Mouse (Mus musculus) stomach, embryonic 16.5 days (tissue): Measurements from ENCODE around the gene Hist1h3c. TPM values are rescaled to one million over a fixed set of nuclear protein-coding genes. Genes with fewer than 3 reads are reported as not detected.
A peak's percentile ranks its signal among the peaks of the same experiment; 100 is the strongest.
"Not testable (repeated sequence)": the region's sequence is repeated elsewhere in the genome, so short reads cannot be mapped to it uniquely, and the experiment has no call there.

Source experiments
- ATAC-seq: fragments of 200-750 bp; cut with Nextera tagmentation; 2 replicates; pipeline ENCODE4 v1.8.0; 2017; ENCODE audit warnings: moderate number of reproducible peaks, moderate TSS enrichment; ENCODE audit not compliant: insufficient read depth, low FRiP score
- H3K27ac ChIP-seq: fragments of 300-500 bp; sonication (generic); 2 replicates; pipeline ENCODE4 v1.5.1; 2014; ENCODE audit warnings: low read length
- H3K27me3 ChIP-seq: fragments of 300-500 bp; sonication (generic); 2 replicates; pipeline ENCODE4 v1.6.1; 2014; ENCODE audit warnings: low read length, control low read depth, mixed read lengths; ENCODE audit not compliant: control insufficient read depth, insufficient read depth
- H3K36me3 ChIP-seq: fragments of 300-500 bp; sonication (generic); 2 replicates; pipeline ENCODE4 v1.6.1; 2014; ENCODE audit warnings: low read length; ENCODE audit not compliant: control insufficient read depth, insufficient read depth
- H3K4me1 ChIP-seq: fragments of 300-500 bp; sonication (generic); 2 replicates; pipeline ENCODE4 v1.6.1; 2014; ENCODE audit warnings: low read length, control low read depth, mixed read lengths; ENCODE audit not compliant: control insufficient read depth, insufficient read depth
- H3K4me2 ChIP-seq: fragments of 300-500 bp; sonication (generic); 2 replicates; pipeline ENCODE4 v1.6.1; 2014; ENCODE audit warnings: low read depth, low read length, mixed read lengths
- H3K4me3 ChIP-seq: fragments of 300-500 bp; sonication (generic); replicated peaks from 2 replicates; pipeline ENCODE4 v1.5.1; 2014; ENCODE audit warnings: mild to moderate bottlenecking, low read length
- H3K9ac ChIP-seq: fragments of 300-500 bp; sonication (generic); 2 replicates; pipeline ENCODE4 v1.6.1; 2014; ENCODE audit warnings: low read length
- H3K9me3 ChIP-seq: fragments of 300-500 bp; sonication (generic); replicated peaks from 2 replicates; pipeline ENCODE4 v1.6.1; 2016; ENCODE audit warnings: low read length, control low read depth; ENCODE audit not compliant: control insufficient read depth
- WGBS: fragments of 180-500 bp; shearing (Covaris S2); extraction: QIAGEN DNeasy Blood & Tissue Kit; methylation state at CpG from one replicate; pipeline ENCODE4 v1.1.7; 2014; 5-methylcytosine and 5-hydroxymethylcytosine counted together
- polyA plus RNA-seq: library from polyadenylated mRNA; unstranded; fragments of >200 nt; fragmentation: Nextera tagmentation; extraction: Ambion mirVana; gene quantifications from 2 replicates; pipeline ENCODE4 v1.2.1, GENCODE M21; 2015

Gene Hist1h3c
- polyA plus RNA-seq, 1 experiment from 2014 or later = 3.1 TPM

DNA sequence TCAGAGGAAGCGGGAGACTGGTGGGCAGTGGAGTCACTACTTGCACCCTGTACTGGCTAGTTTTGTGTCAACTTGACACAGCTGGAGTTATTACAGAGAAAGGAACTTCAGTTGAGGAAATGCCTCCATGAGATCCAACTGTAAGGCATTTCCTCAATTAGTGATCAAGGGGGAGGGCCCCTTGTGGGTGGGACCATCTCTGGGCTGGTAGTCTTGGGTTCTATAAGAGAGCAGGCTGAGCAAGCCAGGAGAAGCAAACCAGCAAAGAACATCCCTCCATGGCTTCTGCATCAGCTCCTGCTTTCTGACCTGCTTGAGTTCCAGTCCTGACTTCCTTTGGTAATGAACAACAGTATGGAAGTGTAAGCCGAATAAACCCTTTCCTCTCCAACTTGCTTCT, 42.6 kb downstream of the Hist1h3c start:
- ATAC-seq, H3K4me1 ChIP-seq, H3K27ac ChIP-seq, H3K4me2 ChIP-seq, H3K9me3 ChIP-seq, H3K4me3 ChIP-seq, H3K27me3 ChIP-seq, H3K9ac ChIP-seq, H3K36me3 ChIP-seq: not testable (repeated sequence)
- 74% methylated on average over 2 of the region's 2 CpGs for WGBS

DNA sequence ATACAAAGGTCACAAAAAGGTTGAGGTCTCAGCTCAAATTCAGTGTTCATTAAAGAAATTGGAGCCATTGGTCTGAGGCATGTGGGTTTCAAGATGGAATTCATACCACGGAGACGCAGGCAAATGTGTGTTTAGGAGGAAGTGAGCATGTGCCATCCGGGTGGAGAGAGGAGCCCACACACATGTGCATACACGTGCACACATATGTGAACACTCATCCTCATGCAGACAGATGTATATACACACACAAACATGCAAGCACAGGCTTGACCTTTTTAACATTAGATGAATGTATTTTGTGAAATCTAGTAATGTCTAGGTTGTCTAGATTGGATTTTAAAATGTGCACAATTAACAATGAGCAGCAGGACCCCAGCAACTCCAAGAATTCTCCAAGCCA, 43.2 kb downstream of the Hist1h3c start:
- Histone ChIP-seq H3K27ac (no peak overlapping the region), H3K27me3 (no peaks in the 10 kb centered on the region), H3K9ac (no peak overlapping the region), H3K4me3 (no peak overlapping the region), H3K36me3 (no peaks in the 10 kb centered on the region), H3K4me1 (0 out of 2 replicates have a peak, but pooled peaks cover 2% of the 10 kb centered on the region), H3K4me2 (no peak overlapping the region), H3K9me3 (no peaks in the 10 kb centered on the region)
- no peak for ATAC-seq
- WGBS = 75% methylated on average over 4 of the region's 4 CpGs

DNA sequence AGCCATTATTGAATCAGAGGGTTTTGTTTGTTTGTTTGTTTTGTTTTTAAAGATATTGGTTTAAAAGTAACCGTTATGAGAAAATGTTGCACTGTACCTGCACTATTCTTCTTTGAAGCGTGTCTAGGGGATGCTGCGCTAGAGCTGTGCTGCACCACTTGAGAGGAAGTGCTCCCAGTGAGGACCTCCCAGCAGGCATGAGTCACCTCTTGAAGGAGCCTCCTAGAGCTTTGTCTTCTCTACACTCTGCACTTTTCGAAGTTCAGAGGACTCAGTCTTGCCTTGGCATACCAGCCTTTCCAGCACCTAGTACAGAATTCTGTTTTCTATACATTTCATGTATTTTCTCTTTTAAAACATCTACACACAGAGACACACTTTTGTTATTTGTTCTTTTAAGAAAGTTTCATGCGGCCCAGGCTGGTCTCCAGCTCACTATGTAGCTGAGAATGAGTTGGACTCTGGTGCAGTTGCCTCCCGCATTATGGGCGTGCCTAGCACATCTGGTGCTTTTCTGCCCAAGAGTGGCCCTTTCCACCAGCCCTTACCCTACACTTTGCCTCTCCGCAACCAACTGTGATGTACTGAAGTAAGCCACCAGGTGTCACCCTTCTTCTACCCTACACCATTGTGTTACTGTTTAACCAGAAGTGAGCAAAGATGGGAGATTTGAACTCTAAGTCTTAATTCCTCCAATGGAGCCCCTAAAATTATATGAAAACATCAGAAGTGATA, 44.4 kb downstream of the Hist1h3c start:
- H3K9ac ChIP-seq = no peak overlapping the region
- 0 out of 2 replicates have a peak, but pooled peaks cover 3% of the 10 kb centered on the region for H3K4me1 ChIP-seq
- no peaks in the 10 kb centered on the region for H3K36me3 ChIP-seq
- no peak overlapping the region for H3K4me3 ChIP-seq
- peak overlapping the region; percentile 21; the same call in 1 of the 2 replicates for H3K4me2 ChIP-seq
- 0 out of 2 replicates have a peak, but pooled peaks have one; percentile 49 for ATAC-seq
- no peaks in the 10 kb centered on the region for H3K9me3 ChIP-seq
- 29% methylated on average over 8 of the region's 8 CpGs for WGBS
- H3K27me3 ChIP-seq = no peaks in the 10 kb centered on the region
- H3K27ac ChIP-seq = no peak overlapping the region

DNA sequence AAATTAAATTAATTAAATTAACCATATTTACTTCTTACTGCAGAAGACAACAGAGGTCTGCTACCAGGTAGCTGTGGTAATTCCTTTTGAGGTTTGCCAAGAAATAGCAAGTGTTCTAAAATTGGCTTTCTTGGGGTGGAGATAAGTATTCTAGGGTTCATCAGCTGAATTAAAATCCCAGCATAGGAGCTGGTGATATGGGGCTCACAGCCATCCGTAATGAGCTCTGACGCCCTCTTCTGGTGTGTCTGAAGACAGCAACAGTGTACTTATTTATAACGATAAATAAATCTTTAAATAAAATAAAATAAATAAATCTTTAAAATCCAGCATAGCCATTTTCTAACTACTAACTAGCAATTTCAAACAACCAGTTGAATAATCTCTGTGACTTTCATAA, 45.6 kb downstream of the Hist1h3c start:
- ATAC-seq = no peak
- H3K4me1 ChIP-seq = 0 out of 2 replicates have a peak, but pooled peaks cover 4% of the 10 kb centered on the region
- H3K4me2 ChIP-seq = no peak overlapping the region
- 63% methylated on average over 3 of the region's 3 CpGs for WGBS
- H3K9ac ChIP-seq = no peak overlapping the region
- H3K9me3 ChIP-seq = no peaks in the 10 kb centered on the region
- no peaks in the 10 kb centered on the region for H3K27me3 ChIP-seq
- H3K4me3 ChIP-seq = no peak overlapping the region
- H3K36me3 ChIP-seq = no peaks in the 10 kb centered on the region
- no peak overlapping the region for H3K27ac ChIP-seq

DNA sequence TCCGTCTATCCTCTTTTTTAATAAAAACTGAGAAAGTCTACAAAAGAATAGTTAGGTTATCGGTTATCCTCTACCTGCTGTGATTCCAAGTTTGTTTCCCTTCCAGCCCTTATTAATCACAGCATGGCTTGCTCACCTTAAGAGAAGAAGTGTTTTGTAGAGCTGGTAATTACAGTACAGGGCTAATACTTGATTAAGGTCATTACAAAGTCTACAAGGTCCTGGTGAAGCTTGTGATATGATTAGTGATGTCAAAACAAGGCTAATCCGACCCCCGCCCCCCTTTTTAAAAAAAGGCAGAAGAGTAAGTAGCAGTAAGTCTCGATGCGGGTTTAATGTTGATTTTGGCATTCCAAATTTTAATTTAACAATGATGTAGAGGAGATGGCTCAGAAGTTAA, 46.4 kb downstream of the Hist1h3c start:
- Histone ChIP-seq H3K9me3 (no peaks in the 10 kb centered on the region), H3K4me1 (0 out of 2 replicates have a peak, but pooled peaks cover 4% of the 10 kb centered on the region), H3K4me2 (peak overlapping the region; percentile 50), H3K27ac (peak overlapping the region; percentile 80), H3K27me3 (no peaks in the 10 kb centered on the region), H3K9ac (0 out of 2 replicates have a peak overlapping the region, but pooled peaks have one; percentile 37), H3K4me3 (no peak overlapping the region), H3K36me3 (no peaks in the 10 kb centered on the region)
- ATAC-seq = no peak
- WGBS = 53% methylated on average over 6 of the region's 6 CpGs

DNA sequence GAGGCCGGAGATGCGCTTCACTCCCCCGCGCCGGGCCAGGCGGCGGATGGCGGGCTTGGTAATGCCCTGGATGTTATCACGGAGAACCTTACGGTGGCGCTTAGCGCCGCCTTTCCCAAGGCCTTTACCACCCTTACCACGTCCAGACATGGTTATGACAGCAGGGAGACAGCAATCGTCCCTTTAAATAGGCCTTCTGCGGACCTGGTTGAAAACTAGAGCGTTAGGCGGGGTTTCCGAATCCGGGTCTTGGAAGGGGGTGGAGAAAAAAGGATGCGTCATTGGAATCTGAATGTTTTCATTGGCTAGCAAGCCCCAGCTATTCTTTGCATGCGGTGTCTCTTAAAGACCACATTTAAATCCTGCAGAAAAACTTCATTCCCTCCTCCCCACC, 47.1 kb downstream of the Hist1h3c start, which contains the start of gene Hist1h4c:
Gene Hist1h4c, minus strand, starts transcription at position 155 of the 394 bp plus-strand sequence.
- peak; percentile 96 for ATAC-seq
- 0 out of 2 replicates have a peak, but pooled peaks cover 4% of the 10 kb centered on the region for H3K4me1 ChIP-seq
- WGBS = under 1% methylated on average over 20 of the region's 22 CpGs
- H3K27me3 ChIP-seq = no peaks in the 10 kb centered on the region
- peak within 1 kb of the TSS; percentile 53 for H3K4me3 ChIP-seq
- H3K36me3 ChIP-seq = no peaks in the 10 kb centered on the region
- peak within 1 kb of the TSS; percentile 92 for H3K27ac ChIP-seq
- peak within 1 kb of the TSS; percentile 71 for H3K9ac ChIP-seq
- peak within 1 kb of the TSS; percentile 71 for H3K4me2 ChIP-seq
- H3K9me3 ChIP-seq = no peaks in the 10 kb centered on the region

DNA sequence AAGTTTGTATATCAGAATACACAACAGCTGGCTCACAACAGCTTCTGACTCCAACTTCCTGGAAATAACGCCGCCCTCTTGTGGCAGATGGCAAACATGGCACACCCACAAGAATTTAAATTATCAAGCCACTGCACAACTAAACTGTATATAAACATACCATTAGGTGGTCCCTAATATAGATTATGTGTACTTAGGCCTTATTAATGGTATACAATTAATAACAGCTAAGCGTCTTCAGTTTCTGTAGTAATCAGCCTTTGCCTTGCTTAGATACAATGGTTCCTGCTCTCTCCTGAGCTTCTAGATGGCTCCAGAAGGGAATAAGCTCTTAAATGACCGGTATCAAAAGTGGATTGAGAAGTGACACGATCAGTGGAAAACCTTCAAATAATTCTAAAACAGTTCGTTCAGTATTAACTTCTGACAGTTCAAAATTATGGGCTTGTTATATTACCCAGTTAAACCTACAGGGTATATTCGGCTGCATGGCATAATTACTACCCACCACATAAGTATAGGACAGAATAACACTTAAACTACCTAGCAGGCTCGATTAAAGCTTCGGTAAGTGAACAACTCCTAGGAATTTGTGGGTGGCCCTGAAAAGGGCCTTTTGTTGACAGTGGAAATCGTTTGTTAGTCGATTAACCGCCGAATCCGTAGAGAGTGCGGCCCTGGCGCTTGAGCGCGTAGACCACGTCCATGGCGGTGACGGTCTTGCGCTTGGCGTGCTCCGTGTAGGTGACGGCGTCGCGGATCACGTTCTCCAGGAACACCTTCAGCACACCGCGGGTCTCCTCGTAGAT, 47.7 kb downstream of the Hist1h3c start:
- Histone ChIP-seq H3K4me3 (peak overlapping the region; percentile 53), H3K9ac (peak overlapping the region; percentile 71), H3K27me3 (no peaks in the 10 kb centered on the region), H3K27ac (peak overlapping the region; percentile 92), H3K36me3 (no peaks in the 10 kb centered on the region), H3K9me3 (no peaks in the 10 kb centered on the region), H3K4me2 (peak overlapping the region; percentile 71), H3K4me1 (0 out of 2 replicates have a peak, but pooled peaks cover 4% of the 10 kb centered on the region)
- WGBS = under 1% methylated on average over 21 of the region's 32 CpGs
- ATAC-seq = peak; percentile 30; the same call in 1 of the 2 replicates

DNA sequence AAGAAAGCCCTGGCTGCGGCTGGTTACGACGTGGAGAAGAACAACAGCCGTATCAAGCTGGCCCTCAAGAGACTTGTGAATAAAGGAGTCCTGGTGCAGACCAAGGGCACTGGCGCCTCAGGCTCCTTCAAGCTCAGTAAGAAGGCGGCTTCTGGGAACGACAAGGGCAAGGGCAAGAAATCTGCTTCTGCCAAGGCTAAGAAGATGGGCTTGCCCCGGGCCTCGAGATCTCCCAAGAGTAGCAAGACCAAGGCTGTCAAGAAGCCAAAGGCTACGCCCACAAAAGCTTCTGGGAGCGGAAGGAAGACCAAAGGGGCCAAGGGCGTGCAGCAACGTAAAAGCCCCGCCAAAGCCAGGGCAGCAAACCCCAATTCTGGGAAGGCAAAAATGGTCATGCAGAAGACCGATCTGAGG, 49.3 kb downstream of the Hist1h3c start:
- H3K27ac ChIP-seq = no peak overlapping the region
- H3K4me3 ChIP-seq = no peak overlapping the region
- no peak for ATAC-seq
- no peaks in the 10 kb centered on the region for H3K27me3 ChIP-seq
- H3K36me3 ChIP-seq = no peaks in the 10 kb centered on the region
- no peak overlapping the region for H3K4me2 ChIP-seq
- peak overlapping the region; percentile 21; the same call in 1 of the 2 replicates for H3K9ac ChIP-seq
- no peaks in the 10 kb centered on the region for H3K9me3 ChIP-seq
- 65% methylated on average over 15 of the region's 15 CpGs for WGBS
- 0 out of 2 replicates have a peak, but pooled peaks cover 4% of the 10 kb centered on the region for H3K4me1 ChIP-seq

DNA sequence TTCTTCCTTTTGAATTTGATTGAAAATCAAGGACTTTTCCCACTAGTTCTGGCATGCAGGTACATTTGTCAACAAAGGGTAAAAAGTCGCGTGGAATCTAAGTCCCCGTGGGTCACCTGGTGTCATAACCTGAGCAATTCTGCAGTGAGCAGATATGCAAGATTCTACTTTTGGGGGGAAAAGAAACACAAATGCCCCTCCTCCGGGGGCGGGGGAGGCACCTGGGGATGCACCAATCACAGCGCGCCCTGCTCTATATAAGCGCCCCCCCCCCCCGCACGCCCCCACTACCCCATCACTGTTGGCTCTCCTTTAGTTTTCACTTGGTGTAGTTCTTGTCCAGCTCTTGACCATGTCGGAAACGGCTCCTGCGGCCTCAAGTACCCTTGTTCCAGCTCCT, 49.9 kb downstream of the Hist1h3c start, which contains the start of gene Hist1h1t:
Gene Hist1h1t, plus strand, starts transcription at position 301 of the 400 bp plus-strand sequence.
- no peaks in the 10 kb centered on the region for H3K9me3 ChIP-seq
- H3K4me1 ChIP-seq = 0 out of 2 replicates have a peak, but pooled peaks cover 2% of the 10 kb centered on the region
- no peak within 1 kb of the TSS for H3K4me3 ChIP-seq
- no peak within 1 kb of the TSS for H3K4me2 ChIP-seq
- ATAC-seq = no peak
- H3K27ac ChIP-seq = no peak within 1 kb of the TSS
- no peaks in the 10 kb centered on the region for H3K27me3 ChIP-seq
- peak within 1 kb of the TSS; percentile 21; the same call in 1 of the 2 replicates for H3K9ac ChIP-seq
- 46% methylated on average over 13 of the region's 13 CpGs for WGBS
- H3K36me3 ChIP-seq = no peaks in the 10 kb centered on the region
